Mouse (Mus musculus): Measurements from ENCODE around the gene Foxd4. TPM values are rescaled to one million over a fixed set of nuclear protein-coding genes. Genes with fewer than 3 reads are reported as not detected.

The Foxd4 gene
- total and polyA plus RNA-seq, 2 experiments from 2014 or later, result 0.14 TPM; not detected in 1

- no peaks in the 10 kb centered on the region for H3K4me1 ChIP-seq (ENCODE audit: insufficient read depth, low read length)
- WGBS, result 55% methylated on average over 2 of the region's 2 CpGs
- no peaks in the 10 kb centered on the region for H3K36me3 ChIP-seq (ENCODE audit: insufficient read depth, low read length)
- no peaks in the 10 kb centered on the region for H3K9me3 ChIP-seq (ENCODE audit: low read length)
- no peaks in the 10 kb centered on the region for H3K27me3 ChIP-seq (ENCODE audit: insufficient read depth, low read length)
- H3K4me2 ChIP-seq (ENCODE audit: low read depth, low read length), result no peak overlapping the region
- no peak for TF ChIP-seq CTCF (IDR thresholded peaks at IDR 0.05; ENCODE audit: low read depth)
- H3K4me3 ChIP-seq (ENCODE audit: low read length), result no peak overlapping the region
- DNase-seq (ENCODE audit: low spot score) (no peak), ATAC-seq (no peak)
- no peak overlapping the region for H3K27ac ChIP-seq
- no peak overlapping the region for H3K9ac ChIP-seq (replicated peaks; ENCODE audit: low read length)
Measured at GRCm38 (mm10) chr19:24873873-24874272, 27.1 kb downstream of the Foxd4 start.

DNA sequence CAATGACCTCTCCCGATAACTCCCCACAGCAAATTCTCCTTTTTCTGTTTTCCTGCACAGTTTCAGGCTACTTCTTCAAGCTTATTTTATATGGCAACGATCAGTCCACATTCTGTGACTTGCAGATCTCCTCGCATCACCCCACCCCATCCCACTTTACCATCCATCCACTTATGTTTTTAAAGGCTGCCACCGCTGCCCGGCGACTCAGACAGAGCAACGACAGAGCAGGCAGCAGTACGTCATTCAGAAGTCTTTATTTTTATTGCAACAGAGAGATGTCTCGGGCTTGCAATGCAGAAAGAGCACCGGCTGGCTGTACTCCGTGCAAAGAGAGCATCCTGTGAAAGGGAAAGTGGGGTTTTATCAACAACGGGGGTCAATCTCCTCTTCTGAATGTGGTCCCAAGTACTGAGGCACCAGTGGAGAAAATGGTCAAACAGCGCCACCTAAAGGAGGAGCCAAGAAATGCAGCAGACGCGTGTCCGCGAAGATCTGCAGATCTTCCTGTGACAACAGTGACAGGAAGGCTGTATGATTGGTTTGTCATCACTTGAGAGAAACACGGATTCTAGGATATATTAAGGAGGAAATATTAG is 29.9 kb downstream of the Foxd4 start:
- peak; percentile 90 for DNase-seq (ENCODE audit: low spot score)
- peak; percentile 76 for ATAC-seq
- Histone ChIP-seq H3K4me2 (ENCODE audit: low read depth, low read length) (peak overlapping the region; percentile 65), H3K9ac (replicated peaks; ENCODE audit: low read length) (0 out of 2 replicates have a peak overlapping the region, but pooled peaks have one; percentile 33), H3K4me1 (ENCODE audit: insufficient read depth, low read length) (no peaks in the 10 kb centered on the region), H3K27me3 (ENCODE audit: insufficient read depth, low read length) (no peaks in the 10 kb centered on the region), H3K36me3 (ENCODE audit: insufficient read depth, low read length) (no peaks in the 10 kb centered on the region), H3K9me3 (ENCODE audit: low read length) (no peaks in the 10 kb centered on the region), H3K27ac (no peak overlapping the region), H3K4me3 (ENCODE audit: low read length) (peak overlapping the region; percentile 37)
- TF ChIP-seq CTCF (IDR thresholded peaks at IDR 0.05; ENCODE audit: low read depth), result peak; percentile 98
- 16% methylated on average over 18 of the region's 18 CpGs for WGBS

- Histone ChIP-seq H3K4me2 (ENCODE audit: low read depth, low read length) (no peak overlapping the region), H3K9ac (replicated peaks; ENCODE audit: low read length) (no peak overlapping the region), H3K27ac (no peak overlapping the region), H3K4me3 (ENCODE audit: low read length) (no peak overlapping the region), H3K27me3 (ENCODE audit: insufficient read depth, low read length) (peaks cover 9% of the 10 kb centered on the region), H3K4me1 (ENCODE audit: insufficient read depth, low read length) (no peaks in the 10 kb centered on the region), H3K36me3 (ENCODE audit: insufficient read depth, low read length) (no peaks in the 10 kb centered on the region), H3K9me3 (ENCODE audit: low read length) (no peaks in the 10 kb centered on the region)
- DNase-seq (ENCODE audit: low spot score), result no peak
- 84% methylated on average over 9 of the region's 9 CpGs for WGBS
- no peak for TF ChIP-seq CTCF (IDR thresholded peaks at IDR 0.05; ENCODE audit: low read depth)
- no peak for ATAC-seq
Measured at GRCm38 (mm10) chr19:24865436-24865835, 35.6 kb downstream of the Foxd4 start.

DNA sequence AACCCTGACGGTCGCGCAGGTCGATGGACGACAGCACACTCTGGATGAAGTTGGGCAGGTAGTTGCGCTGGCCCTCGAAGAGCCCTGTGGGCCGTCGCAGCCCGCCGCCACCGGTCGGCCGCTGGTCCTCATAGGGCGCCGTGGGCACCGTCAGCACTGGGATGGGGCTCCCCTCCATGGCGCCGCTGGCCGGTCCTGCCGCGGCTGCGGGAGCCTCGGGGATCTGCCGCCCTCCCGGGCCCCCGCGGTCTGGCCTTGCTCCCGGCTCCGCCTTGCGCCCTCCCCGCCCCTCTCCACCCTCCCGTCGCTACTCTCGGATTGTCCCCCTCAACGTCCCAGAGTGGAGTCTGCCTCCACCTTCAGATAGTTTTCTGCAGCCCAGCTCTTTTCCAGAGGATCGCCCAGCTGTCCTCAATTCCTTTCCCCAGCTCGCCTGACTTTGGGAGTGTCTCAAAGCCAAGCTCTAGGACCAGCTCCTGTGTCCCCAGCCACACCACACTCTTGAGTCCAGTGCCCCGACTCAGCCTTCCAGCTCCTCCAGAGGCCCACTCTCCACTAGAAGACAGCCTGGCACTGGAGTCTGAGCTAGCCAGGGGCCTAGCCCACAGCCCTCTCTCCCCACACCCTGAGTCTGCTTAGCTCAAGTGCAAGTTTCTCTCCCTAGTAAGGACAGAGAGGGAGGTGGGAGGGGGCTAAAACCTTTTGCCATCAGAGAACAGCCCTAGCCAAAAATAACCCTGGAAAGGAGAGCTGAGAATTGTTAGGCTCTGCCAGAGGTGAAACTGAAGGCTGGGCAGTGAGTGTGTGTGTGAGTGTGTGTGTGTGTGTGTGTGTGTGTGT is 39.2 kb downstream of the Foxd4 start, which contains the start of gene Pgm5:
Gene Pgm5, minus strand, starts transcription at position 244 of the 840 bp plus-strand sequence.
- DNase-seq (ENCODE audit: low spot score), result peak; percentile 49
- H3K4me3 ChIP-seq (ENCODE audit: low read length), result peak within 1 kb of the TSS; percentile 44
- H3K36me3 ChIP-seq (ENCODE audit: insufficient read depth, low read length), result no peaks in the 10 kb centered on the region
- WGBS, result 2% methylated on average over 24 of the region's 39 CpGs
- H3K4me1 ChIP-seq (ENCODE audit: insufficient read depth, low read length), result no peaks in the 10 kb centered on the region
- no peaks in the 10 kb centered on the region for H3K9me3 ChIP-seq (ENCODE audit: low read length)
- peak within 1 kb of the TSS; percentile 69 for H3K4me2 ChIP-seq (ENCODE audit: low read depth, low read length)
- ATAC-seq, result peak; percentile 81
- H3K9ac ChIP-seq (replicated peaks; ENCODE audit: low read length), result peak within 1 kb of the TSS; percentile 37; the same call in 1 of the 2 replicates
- no peak within 1 kb of the TSS for H3K27ac ChIP-seq
- TF ChIP-seq CTCF (IDR thresholded peaks at IDR 0.05; ENCODE audit: low read depth), result peak; percentile 35
- H3K27me3 ChIP-seq (ENCODE audit: insufficient read depth, low read length), result peaks cover 9% of the 10 kb centered on the region

DNA sequence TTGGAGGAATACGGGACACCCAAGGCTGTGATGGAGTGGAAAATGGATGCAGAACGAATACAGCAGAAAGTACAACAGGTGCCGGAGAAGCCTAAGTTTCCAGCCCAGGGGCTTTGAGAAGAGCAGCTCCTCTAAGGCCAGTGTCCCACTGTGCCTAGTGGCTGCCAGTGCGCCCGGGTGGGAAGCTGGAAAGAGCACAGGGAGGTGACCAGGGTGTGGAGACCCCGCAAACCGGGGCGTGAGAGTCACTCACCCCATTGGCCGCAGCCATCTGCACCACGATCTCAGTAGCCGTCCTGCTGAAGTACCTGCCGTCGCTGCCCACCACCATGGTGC is 39.8 kb downstream of the Foxd4 start:
- Histone ChIP-seq H3K27me3 (ENCODE audit: insufficient read depth, low read length) (peaks cover 9% of the 10 kb centered on the region), H3K27ac (no peak overlapping the region), H3K36me3 (ENCODE audit: insufficient read depth, low read length) (no peaks in the 10 kb centered on the region), H3K4me1 (ENCODE audit: insufficient read depth, low read length) (no peaks in the 10 kb centered on the region), H3K4me3 (ENCODE audit: low read length) (peak overlapping the region; percentile 44), H3K9ac (replicated peaks; ENCODE audit: low read length) (peak overlapping the region; percentile 37; the same call in 1 of the 2 replicates), H3K4me2 (ENCODE audit: low read depth, low read length) (peak overlapping the region; percentile 69), H3K9me3 (ENCODE audit: low read length) (no peaks in the 10 kb centered on the region)
- DNase-seq (ENCODE audit: low spot score), result no peak
- WGBS, result 15% methylated on average over 13 of the region's 13 CpGs
- peak; percentile 24; the same call in 1 of the 2 replicates for ATAC-seq
- TF ChIP-seq CTCF (IDR thresholded peaks at IDR 0.05; ENCODE audit: low read depth), result no peak

DNA sequence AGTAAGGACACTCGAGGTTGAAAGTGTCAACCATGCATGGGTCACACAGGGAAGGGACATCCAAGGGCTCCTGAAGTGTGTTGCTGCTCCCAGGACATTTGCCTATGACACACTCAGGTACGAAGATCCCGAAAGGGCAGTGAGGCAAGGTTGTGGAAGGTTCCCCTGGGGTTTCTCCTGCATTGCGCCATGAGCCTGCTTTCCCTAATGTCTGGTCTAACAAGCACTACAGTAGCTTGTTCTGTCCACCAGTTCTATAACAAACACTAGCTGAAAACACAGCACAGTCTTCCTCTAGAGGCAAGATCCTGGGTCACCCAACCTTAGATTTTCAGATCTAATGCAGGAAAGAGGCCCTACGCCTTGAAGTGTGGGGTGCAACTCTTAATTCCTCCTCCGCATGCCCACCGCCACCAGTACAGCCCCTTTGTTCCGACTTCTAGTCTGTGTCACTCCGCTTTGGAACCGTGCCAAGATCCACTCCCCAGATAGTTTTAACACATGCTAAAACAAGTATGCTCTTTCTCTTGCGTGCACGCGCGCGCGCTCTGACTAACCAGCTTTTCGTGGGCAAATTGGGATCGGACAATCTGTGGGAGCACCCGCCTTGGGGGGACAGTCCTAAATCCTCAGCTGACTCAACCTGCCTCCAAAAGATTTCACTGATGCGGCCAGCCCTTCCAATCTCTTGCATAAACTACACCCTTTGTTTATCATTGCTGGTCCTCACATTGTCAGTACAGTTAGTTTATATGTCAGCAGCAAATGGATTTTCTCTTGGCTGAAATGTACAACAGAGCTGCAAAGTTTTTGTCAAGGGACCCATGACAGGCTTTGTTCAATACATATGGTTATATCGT is 49.3 kb downstream of the Foxd4 start:
- H3K4me2 ChIP-seq (ENCODE audit: low read depth, low read length), result peak overlapping the region; percentile 32
- H3K9me3 ChIP-seq (ENCODE audit: low read length), result no peaks in the 10 kb centered on the region
- H3K4me3 ChIP-seq (ENCODE audit: low read length), result no peak overlapping the region
- no peaks in the 10 kb centered on the region for H3K36me3 ChIP-seq (ENCODE audit: insufficient read depth, low read length)
- H3K27me3 ChIP-seq (ENCODE audit: insufficient read depth, low read length), result no peaks in the 10 kb centered on the region
- peaks cover 5% of the 10 kb centered on the region; the same call in 1 of the 2 replicates for H3K4me1 ChIP-seq (ENCODE audit: insufficient read depth, low read length)
- ATAC-seq (peak; percentile 67; the same call in 1 of the 2 replicates), DNase-seq (ENCODE audit: low spot score) (peak; percentile 82)
- no peak for TF ChIP-seq CTCF (IDR thresholded peaks at IDR 0.05; ENCODE audit: low read depth)
- WGBS, result 51% methylated on average over 21 of the region's 21 CpGs
- H3K27ac ChIP-seq, result no peak overlapping the region
- no peak overlapping the region for H3K9ac ChIP-seq (replicated peaks; ENCODE audit: low read length)

Small RNA genes within 50 kb of the gene (microRNA-seq; reads per million reads assigned to microRNA genes)
- 0 reads per million in 2 experiments for gene Mir3084-1

Other genes starting within 250 kb of the Foxd4 start
- 0.42 and 0.72 TPM in 2 replicates for gene Tmem252, start 227.2 kb downstream of the Foxd4 start, total RNA-seq (2014; rRNA removed)
- 1.9 and 2.0 TPM in 2 replicates for gene Tmem252, start 227.2 kb downstream of the Foxd4 start, polyA plus RNA-seq (2015; fragmentation: Nextera tagmentation; extraction: Ambion mirVana)
- gene Pgm5, start 39.3 kb downstream of the Foxd4 start, total RNA-seq (2014; rRNA removed), result 33.1 and 33.3 TPM in 2 replicates
- gene Pgm5, start 39.3 kb downstream of the Foxd4 start, polyA plus RNA-seq (2015; fragmentation: Nextera tagmentation; extraction: Ambion mirVana), result 1.4 and 2.1 TPM in 2 replicates
- 37.5 and 40.3 TPM in 2 replicates for gene Gm10053, start 25.5 kb downstream of the Foxd4 start, total RNA-seq (2014; rRNA removed)
- 363 and 365 TPM in 2 replicates for gene Gm10053, start 25.5 kb downstream of the Foxd4 start, polyA plus RNA-seq (2015; fragmentation: Nextera tagmentation; extraction: Ambion mirVana)
- gene Cbwd1, start 60.4 kb upstream of the Foxd4 start, total RNA-seq (2014; rRNA removed), result 7.3 and 12.8 TPM in 2 replicates
- 8.3 and 10.4 TPM in 2 replicates for gene Cbwd1, start 60.4 kb upstream of the Foxd4 start, polyA plus RNA-seq (2015; fragmentation: Nextera tagmentation; extraction: Ambion mirVana)
- 1.3 and 2.9 TPM in 2 replicates for gene Dock8, start 98.3 kb upstream of the Foxd4 start, total RNA-seq (2014; rRNA removed)
- 0.40 and 1.1 TPM in 2 replicates for gene Dock8, start 98.3 kb upstream of the Foxd4 start, polyA plus RNA-seq (2015; fragmentation: Nextera tagmentation; extraction: Ambion mirVana)